Mouse (Mus musculus) lung, postnatal 0 days (tissue): Measurements from ENCODE around the gene Tigd3.

Source experiments
- CTCF ChIP-seq: IDR thresholded peaks from 2 replicates; pipeline ENCODE4 v1.5.1; 2016; ENCODE audit warnings: antibody characterized with exemption, mild to moderate bottlenecking
- EP300 ChIP-seq: IDR thresholded peaks from 2 replicates; pipeline ENCODE4 v1.6.1; 2016; ENCODE audit warnings: antibody characterized with exemption, mild to moderate bottlenecking, control low read depth

DNA sequence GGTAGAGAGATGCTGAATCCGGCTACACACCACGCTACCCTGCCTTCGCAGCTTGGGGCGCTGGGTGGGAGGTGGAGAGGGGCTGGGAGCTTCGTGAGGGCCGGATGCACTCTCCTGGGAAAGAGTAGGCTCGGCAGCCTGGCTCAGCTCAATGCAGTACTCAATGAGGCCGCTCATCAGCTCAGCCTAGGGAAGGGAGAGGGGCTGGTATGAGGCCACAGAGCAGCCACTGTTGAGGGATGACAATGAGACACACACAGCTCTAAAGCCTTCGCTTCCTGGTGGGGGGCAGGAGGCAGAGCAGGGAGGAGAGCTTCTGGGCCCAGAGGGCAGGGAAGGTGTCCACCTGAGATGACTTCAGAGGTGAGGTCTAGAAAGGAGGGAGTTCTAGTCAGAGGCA, 37.3 kb downstream of the Tigd3 start:
- TF ChIP-seq EP300 (no peak), CTCF (no peak)
